Mouse (Mus musculus) B cell, adult 2 months (primary cell): ENCODE measurements around the gene Steap4.
"Not testable (repeated sequence)": the region's sequence is repeated elsewhere in the genome, so short reads cannot be mapped to it uniquely, and the experiment has no call there.

Experiments
- DNase-seq, 2 experiments: peaks; one replicate each; pipeline ENCODE4 v3.0.0; 2022

Steap4 gene

DNA sequence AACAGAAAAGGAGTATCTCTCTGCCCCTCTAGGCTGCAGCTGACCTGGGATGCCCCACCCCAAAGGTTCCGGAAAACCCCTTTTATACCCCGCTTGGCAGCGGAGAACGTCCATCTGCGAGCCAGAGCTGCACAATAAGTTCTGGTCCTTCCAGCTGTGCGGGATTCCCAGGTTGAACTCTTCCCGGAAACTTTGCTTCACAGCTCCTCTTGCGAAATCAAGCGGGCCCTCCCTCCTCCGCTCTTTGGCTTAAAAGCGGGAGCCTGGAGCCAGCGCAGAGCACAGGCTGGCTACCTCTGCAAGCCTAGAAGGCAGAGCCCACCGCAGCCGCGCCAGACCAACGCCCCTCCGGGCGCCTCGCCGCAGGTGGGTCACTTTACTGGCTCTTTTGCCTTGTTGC is at the start of gene Steap4:
Gene Steap4, plus strand, starts transcription at position 282 of the 400 bp plus-strand sequence.
- peak; percentile 22 to 30 for DNase-seq

DNA sequence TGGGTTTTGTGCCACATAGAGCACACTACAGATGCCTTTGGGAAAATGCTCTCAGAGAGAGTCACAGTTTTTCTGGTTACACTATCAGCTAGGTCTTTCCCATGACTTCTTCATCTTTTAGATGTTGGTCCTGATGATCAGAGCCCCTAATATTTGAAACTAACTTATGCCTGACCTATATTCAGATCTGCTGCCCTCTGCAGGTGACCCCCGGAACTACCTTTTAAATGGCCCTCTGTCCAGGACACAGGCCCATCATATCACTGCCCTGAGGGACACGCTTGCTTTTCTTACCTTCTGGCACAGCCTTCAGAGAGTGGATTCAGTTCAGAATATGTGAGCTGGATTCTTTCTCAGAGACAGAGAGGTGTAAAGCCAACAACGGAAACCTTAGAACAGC is 48.3 kb upstream of the Steap4 start:
- DNase-seq = no peak

DNA sequence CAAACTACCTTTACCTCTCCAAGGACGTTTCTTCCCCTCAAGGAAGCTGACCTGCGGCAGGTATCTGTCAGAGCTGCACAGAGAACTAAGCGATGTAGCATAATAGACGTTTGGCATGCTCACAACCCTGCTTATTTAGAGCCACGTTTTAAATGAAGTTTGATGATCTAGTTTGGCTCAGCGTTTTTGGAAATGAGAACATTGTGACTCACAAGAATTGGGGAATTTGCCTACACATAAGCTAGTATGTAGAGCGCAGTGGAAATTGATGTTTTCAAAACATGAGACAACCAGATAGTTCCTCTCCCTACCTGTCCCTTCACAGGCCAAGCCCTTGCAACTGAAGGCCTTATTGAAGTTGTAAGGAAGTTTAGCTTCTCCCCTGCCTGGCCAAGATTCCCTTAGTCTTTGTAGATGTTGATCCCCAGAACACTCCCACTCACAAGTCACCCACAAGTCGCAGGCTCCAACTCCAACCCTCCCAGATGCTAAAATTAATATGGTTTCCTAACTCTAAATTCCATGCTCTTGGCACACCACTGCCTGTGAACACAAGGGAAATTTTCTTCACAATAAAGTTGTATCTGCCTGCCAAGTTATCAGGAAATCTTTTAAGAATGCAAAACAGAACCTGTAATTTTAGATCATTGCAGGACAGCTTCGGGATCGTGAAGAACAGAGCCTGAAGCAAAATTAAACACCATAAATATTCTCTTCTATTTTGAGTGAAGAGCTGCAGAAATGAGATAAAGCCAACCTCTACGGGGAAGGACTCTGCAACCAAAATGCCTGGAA is 42.6 kb upstream of the Steap4 start:
- no peak for DNase-seq

DNA sequence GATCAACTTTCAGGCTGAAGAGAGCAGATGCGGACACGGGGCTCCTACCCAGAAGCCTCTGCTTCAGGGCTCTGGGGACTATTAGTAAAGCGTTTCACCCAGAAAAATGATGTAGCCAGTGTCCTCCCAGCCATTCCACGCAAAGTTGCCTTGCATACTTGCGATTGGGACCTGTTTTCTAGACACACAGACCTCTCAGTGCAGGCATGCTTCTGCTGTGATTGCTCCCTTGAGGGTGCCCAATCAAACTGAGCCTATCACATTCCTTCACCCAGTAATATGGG is 42.0 kb upstream of the Steap4 start:
- DNase-seq = no peak

DNA sequence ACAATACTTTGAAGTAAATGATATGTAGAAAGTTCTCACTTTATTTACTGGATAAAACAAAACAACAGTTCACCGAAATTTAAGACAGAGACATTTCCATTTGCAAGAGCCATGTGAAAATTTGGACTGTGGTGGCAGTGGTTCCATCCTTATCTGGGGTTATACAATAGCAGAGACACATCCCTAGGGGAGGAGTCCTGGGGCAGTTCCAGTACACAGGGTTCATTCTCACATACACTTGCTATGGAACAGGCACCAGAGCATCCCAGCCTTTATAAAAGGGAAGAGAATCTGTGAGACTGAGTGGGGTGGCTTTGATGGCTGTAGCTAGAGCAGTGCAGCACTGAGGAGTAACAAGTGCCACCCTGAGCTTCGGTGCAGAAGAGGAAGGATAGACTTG is 40.6 kb upstream of the Steap4 start:
- DNase-seq = no peak

DNA sequence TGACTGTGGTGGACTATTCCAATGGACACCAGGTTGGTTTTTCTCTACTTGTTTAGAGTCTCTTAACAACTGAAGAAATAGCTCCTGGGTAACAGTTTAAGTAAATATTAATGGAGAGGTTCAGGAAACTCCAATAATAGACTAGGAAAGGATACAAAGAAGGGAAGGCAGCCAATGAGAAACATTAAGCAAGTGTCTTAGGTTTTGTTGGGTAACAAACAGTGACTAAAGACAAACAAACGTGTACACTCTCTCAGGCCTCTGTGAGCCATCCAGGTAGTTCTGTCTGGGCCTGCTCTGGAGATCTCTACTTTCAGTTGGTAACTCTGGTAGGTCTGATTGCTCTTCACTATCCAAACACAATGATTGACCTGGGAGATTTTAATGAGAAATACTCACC is 37.5 kb upstream of the Steap4 start:
- DNase-seq = no peak

DNA sequence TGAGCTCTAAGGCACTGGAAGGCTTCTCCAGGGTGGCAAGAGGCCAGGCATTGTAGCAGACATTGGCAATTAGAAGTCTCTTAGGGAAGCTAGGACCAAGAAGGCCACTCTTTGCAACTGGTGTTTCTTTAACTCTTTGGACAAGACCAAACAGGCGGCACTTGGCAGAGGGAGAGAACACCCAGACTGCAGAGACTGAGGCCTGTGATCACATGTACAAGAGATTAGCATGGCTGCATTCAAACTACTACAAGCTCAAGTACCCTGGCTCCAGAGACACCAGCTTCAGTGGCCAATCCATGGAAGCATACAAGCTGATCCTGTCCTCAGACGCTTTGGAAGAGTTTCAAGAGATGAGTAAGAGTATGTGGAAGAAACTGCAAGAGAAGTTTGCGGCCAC is 36.6 kb upstream of the Steap4 start:
- no peak for DNase-seq

DNA sequence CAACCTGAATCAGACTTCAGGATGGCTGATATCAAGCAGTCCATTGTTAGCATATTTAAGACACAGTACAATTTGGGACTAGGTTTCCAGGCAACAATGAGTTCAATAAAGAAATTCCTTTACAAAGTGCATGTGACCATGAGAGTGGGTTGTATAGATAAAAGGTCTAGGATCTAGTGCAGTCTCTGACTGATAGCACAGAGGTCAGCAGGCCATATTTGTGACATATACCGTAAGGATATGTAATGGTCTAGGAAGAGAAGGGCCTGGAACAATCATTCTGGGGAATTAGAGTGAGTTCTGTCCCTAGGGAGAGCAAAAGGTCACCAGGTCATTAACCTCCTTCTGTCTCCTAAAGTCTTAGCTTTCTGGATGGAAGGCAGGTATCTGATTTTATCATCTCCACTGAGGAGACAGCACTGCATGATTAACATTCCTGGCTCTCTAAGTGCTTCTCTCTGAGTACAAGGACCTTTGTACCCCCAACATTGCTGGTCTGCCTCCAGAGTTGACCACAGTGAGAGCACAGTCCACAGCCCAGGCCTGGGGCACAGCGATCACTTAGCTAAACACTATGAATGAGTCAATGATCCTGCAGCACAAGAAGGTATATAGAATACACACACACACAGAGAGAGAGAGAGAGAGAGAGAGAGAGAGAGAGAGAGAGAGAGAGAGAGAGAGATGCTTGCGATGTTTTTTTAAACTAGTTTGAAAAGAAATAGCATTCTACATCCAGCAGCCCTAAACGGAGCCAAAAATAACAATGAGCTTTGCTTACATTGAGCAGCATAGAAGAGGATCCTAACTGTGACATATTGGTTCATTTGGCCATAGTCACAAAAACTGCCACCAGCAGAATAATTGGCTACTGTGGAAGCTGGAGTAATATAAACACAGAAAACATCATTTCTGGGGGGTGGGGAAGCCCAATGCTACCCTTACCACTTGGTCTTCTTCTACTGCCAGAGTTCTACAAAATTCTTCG is 27.7 kb upstream of the Steap4 start:
- DNase-seq = no peak

DNA sequence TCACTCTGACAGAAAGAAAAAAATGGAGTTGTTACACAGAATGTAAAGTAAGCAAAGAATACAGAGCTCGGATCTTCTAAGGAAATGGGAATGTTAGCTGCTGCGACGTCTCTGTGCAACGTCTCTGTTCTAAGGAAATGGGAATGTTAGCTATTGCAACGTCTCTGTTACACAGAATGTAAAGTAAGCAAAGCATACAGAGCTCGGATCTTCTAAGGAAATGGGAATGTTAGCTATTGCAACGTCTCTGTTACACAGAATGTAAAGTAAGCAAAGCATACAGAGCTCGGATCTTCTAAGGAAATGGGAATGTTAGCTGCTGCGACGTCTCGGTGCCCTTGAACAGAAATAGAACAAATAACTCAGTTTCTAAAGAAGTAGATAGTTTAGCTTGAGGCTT is 26.8 kb upstream of the Steap4 start:
- DNase-seq = not testable (repeated sequence)

DNA sequence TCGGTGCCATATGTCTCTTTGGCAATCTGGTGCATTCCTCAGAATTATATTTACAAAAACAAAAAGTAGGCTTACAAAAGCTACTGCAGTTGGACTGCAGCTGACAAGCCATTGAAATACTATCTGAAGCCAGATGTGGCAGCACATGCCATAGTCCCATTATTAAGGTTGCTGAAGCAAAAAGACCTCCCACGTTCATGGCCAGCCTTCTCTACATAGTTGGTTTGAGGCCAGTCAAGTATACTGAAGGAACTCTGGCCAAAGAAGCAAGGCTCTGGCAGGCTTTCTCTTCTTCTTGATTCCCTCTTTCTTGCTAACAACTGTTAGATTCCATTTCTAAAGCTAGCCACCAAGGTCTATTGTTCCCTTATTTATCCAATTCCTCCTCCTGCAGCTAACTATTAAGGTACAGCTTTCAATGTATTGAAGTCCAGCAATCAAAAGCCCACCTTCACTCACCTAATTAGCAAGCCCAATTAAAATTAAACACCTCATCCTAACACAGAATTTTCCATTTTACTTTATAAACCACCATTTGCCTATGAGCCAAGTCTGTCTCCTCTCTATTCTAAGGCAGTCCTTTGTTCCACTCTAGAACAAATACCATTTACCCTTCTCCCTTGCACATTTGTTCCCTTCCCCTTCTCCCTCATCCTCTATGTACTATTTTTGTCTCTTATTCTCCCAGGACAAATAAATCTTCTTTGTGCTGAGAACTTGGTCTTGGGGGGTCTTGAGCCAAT is 26.2 kb upstream of the Steap4 start:
- DNase-seq = no peak

DNA sequence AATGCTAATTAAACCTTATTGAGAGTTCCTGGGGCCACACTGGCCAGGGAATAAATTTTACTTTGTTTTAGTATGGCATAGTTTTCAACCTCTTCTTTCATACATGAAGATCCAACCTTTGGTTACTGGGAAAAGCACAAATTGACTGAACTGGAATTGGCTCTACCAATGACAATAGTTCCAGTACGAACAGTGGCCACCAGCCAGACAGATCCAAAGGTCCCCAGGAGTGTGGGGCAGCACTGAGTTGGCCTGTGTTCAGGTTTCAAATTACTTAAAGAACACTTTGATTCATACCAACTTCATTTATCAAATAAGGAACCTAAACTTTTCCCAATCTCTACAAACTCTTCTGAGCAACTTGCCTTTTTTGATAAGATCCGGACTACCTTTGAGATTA is 5.4 kb upstream of the Steap4 start:
- DNase-seq = no peak

DNA sequence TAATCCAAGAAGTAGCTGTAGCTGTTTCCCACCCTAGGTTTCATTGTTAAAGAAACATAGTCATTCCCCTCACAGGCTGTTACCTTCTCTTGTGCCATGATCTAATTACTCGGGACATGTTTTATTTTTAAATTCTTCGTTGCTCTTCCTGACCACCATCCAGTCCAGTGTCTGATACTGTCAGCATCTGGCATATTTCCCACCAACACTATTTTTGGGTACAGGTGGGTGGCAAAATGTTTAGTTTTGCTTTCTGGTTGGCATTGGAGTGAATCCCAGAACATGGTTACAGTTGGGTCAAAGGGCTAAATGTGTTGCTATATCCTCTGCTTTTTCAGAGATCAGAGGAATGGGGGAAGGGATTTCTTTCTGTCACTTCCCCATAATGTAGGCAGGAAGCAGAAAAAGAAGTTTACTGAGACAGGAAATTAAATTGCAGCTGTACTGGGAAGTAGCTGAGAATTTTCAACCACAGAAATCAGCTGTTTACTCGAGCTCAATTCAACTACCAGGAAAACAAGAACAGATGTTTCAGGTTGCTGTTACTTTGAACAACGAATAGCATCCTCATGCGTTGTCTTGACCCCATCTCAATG is 4.8 kb upstream of the Steap4 start:
- DNase-seq = no peak

DNA sequence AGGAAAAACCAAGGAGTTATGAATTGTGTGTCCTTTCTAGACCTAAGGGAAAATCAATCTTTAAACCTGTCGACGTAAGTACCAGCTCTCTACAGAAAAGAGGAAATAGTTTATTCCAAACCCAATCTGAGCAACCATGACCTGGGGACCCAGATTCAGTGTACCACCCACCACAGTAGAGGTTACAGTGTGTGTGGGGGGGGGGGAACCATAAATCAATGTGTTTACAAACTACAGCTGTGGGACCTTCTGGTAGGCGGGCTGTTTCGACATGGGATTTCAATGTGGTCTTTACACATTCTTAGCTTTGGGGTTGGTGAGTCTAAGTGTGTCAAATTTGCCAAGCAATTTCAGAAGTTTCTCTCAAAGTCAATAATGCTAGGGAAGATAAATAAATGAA is 2.2 kb upstream of the Steap4 start:
- DNase-seq = no peak

DNA sequence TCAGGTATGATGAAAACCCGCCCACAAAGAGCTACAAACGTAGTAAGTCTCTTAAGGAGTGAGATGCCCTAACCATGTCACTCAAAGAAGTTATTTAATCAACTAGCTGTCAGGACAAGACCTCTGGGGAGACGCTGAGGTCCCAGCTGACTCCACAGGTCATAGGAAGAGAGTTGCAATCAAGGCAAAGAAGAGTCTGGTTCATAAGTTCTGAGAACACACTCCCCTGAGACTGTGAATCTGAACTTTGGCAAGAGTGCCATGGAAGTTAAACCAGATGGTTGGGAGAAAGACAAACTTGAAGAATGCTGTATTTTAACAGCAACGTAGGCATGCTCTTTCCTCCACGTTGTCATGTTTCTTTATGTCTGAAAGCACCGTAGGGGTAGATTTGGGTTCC is 971 bp upstream of the Steap4 start:
- DNase-seq = no peak

DNA sequence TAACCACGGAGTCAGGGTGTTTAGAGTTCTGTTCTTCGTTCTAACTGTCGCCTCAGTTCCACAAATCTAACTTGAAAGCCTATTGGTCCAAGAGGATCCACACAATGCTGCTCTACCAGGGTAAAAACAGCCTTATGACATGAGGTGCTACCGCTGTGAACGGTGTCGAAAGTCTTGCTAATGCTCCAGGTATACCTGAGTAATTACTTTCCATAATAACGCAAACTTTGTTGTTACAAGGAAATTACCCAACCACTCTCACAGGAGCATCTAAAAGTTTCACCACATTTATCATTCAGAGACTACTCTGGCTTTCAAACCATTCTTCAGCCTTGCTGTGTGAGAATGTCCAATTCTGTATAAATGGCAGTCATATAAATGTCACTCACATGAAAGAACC is 856 bp downstream of the Steap4 start:
- no peak for DNase-seq

DNA sequence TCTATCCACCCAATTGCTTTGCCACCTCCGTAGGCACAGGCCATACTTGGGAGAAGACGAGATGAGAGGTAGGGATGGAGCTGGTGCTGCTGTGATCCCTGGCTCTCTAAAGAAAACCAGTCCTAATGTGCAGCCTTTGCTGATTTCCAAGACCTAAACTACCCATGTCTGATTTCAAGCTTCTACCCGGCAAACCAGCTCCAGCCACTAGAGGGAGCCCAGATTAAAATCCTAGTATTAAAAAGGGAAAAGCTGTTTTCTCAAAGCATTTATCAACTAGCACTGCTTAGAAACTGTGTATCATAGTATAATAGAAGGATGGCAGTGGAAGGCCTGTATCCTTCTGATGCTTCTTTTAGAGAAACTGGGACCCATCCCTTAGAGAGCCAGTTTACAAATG is 5.0 kb downstream of the Steap4 start:
- peak; percentile 40 to 43 for DNase-seq

DNA sequence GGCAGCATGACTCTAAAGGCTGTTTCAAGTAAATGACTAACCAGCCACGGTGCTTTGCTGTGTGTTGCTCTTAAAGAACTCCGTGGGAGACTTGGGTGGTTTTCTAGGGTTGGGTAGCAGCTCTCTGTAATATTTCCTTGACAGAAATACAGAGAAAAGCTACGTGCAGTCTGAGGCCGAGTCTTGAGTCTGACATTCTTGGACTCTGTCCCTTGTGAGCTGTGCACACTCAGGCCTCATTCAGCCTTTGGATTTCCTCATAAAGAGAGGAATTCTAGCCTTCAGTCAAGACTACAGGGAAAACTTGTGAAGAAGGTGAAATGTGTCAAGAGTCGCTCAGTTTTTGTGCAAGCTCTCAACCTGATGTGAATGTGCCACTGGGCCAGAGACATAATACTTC is 7.9 kb downstream of the Steap4 start:
- no peak for DNase-seq

DNA sequence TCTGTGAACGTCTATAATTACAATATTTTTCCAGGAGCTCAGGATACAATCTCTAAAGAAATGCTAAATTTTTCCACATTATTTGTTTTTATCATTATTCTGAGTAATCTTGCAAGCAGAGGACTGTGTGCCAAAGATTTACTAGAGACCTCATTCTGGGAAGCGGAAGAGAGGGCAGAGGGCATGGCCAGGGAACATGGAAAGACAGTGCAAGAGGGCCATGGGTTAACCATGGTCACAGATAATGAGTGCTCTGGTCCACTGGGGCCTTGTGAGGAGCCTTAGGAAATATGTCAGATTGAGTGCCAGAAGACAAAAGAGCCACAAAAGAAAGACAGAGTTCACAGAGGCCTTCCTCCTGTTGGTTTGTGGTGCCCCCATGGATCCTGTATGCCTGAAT is 12.0 kb downstream of the Steap4 start:
- no peak for DNase-seq

DNA sequence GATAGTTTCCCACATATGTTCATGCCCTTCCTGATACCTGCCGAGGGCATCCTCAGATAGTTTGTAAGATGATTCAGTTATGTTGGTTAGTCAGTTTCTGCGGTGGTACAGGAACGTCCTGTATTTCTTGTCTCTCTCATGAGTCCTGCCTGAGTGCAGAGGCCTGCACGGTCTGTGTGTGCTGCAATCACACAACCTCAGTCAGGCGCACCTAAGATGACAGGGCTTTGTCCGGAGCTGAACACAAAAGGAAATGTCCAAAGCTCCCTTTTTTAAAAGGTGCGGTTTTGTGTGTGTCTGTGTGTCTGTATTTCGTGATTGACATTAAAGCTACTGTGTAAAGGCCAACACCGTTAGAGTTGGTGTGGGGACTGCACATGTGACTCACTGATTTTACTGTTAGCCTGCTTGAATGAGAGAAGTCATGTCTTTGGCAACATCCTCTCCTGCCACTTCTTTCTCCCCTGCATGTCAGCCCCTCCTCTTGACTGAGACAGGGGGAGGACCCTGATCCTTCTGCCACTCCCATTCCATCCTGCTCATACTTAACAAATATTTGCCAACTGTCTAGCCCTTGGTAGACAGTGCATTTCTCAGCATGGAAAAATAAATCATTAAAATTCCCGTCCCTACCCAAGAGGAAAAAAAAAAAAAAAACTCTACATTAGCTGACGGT is 14.4 kb downstream of the Steap4 start:
- DNase-seq = no peak

DNA sequence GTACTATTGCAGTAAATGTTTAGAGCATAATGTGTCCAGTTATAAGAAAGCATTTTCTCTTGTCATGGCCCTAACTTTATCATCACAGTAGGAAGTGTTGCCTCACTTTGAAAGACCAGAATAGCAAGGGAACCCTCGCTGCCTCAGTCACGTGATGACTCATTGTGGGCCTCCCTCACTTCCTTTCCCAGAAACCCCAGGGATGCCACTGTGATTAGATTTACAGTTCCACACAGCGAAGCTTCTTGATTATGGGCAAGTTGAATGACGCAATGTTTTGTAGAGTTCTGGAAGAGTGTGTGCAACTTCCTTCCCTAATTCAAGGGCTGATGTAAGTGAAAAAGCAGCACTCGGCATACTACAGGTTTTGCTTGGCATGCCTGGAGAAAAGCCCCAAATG is 20.3 kb downstream of the Steap4 start:
- no peak for DNase-seq

DNA sequence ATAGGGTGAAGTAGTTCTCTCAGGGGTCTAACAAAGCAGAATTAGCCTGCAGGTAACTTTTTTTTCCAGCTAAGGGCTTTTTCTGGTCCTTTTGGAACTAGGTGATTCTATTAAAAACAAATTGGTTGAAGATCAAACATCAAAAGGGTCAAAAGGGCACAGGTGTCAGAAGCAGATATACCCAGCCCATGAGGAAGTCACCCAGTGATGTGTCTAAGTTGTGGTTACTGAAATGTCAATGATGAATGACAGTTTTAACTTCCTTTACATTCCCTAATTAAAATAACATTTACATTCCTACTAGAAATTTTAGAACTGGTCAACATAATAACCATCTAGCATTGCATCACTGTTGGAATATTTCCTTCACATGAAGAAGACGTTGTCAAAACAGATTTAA is 27.7 kb downstream of the Steap4 start:
- DNase-seq = no peak

DNA sequence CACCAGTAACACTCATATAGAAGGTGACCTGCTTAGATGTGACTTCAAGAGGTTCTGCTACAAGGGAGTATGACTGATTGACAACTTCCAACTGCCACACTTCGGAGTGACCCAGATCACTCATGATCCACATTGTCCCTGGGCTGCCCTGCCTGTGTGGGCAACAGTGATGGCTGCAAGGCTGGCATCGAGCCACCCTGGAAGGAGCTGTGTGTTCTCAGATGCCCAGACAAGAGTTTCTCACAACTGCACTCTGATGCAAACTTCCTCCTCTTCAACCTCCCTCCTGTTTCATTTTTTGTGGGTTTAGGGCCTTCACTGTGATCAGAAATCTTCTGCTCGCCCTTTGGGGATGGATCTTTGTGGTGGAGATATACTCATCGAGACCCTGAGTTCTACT is 28.2 kb downstream of the Steap4 start:
- DNase-seq = no peak

DNA sequence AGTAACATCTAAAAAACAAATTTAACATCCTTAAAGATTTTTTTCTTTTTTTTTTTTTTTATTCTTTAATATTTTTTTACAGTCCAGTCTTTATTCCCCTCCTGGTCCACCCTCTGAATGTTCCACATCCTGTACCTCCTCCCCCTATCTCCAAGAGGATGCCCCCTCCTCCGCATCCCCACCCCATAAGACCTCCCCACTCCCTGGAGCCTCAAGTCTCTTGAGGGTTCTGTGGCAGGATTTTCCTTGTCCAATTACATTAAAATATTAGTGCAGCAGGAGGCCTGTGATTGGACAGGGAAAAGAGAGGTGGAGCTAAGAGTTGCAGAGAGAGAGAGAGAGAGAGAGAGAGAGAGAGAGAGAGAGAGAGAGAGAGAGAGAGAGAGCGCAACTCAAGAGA is 31.4 kb downstream of the Steap4 start:
- not testable (repeated sequence) for DNase-seq
